Mouse (Mus musculus): ENCODE measurements at regions not wholly inside any gene's neighbourhood (a gene's known extent, or its start where the extent isn't known, plus 50 kb on each side); places are given as distances from the start of the nearest gene placed in this dataset.

DNA sequence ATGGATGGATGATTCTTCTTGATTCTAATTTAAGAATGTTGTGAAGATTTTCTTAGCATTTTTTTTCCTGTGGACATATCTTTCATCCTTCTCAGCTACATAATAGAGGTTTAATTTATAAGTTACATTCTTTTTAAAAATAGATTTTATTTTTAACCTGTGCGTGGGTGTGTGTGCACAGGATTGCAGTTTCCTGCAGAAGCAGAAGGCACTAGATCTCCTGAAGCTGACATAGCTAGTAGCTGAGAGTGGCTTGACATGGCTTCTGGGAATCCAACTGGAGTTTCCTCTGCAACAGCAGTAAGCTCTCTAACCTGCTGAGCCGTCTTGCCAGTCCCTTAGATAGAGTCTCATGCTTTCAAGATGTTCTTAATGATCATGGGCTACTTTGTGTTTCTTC is 377.5 kb downstream of the Lrriq3 start:
- Histone ChIP-seq H3K9me3 (replicated peaks; ENCODE audit: low read length) (no peaks in the 10 kb centered on the region), H3K36me3 (replicated peaks in 1 of 2; ENCODE audit: control insufficient read depth in 1 of 2, insufficient read depth in 1 of 2, low read length in 1 of 2) (no peaks in the 10 kb centered on the region), H3K4me3 (replicated peaks in 1 of 3; ENCODE audit: low read depth in 2 of 3, low read length in 2 of 3, poor library complexity in 1 of 3) (no peak overlapping the region), H3K9ac (ENCODE audit: insufficient read depth, low read depth) (no peak overlapping the region), H3K4me2 (ENCODE audit: insufficient read depth, low read depth, poor library complexity, severe bottlenecking) (no peak overlapping the region), H3K79me2 (replicated peaks; ENCODE audit: control insufficient read depth, extremely low read depth, insufficient read depth, poor library complexity, severe bottlenecking) (no peaks in the 10 kb centered on the region), H3K27ac (ENCODE audit: insufficient read depth, low read depth) (no peak overlapping the region), H3K4me1 (ENCODE audit: control insufficient read depth in 1 of 2, insufficient read depth in 2 of 2) (no peaks in the 10 kb centered on the region), H3K27me3 (replicated peaks) (no peaks in the 10 kb centered on the region)
- dilution Hi-C loops (cut with MboI; ENCODE audit: extremely low pct_ligation_motif_present, extremely low pct_unique_long_range_greater_than_20kb, low sequenced_read_pairs) = no loop called here
- TF ChIP-seq MAZ (IDR thresholded peaks at IDR 0.05; ENCODE audit: low read depth, low read length) (no peak), ZC3H11A (IDR thresholded peaks at IDR 0.05; ENCODE audit: low read depth, low read length) (no peak), TCF12 (IDR thresholded peaks at IDR 0.05; ENCODE audit: low read depth, low read length) (no peak), CHD2 (IDR thresholded peaks at IDR 0.05; ENCODE audit: low read length) (no peak), ETS1 (conservative IDR thresholded peaks at IDR 0.05; ENCODE audit: low read depth, low read length) (no peak), TBP (conservative IDR thresholded peaks at IDR 0.05; ENCODE audit: low read depth, low read length) (no peak), MAX (IDR thresholded peaks at IDR 0.05; ENCODE audit: low read length) (no peak), ZNF384 (IDR thresholded peaks at IDR 0.05; ENCODE audit: low read depth, low read length) (no peak), ZMIZ1 (IDR thresholded peaks at IDR 0.05; ENCODE audit: low read depth, low read length) (no peak), KAT2A (IDR thresholded peaks at IDR 0.05; ENCODE audit: insufficient replicate concordance, low read length) (no peak), MYC (IDR thresholded peaks at IDR 0.05; ENCODE audit: low read depth, low read length) (no peak), GABPA (IDR thresholded peaks at IDR 0.05; ENCODE audit: insufficient replicate concordance, low read depth, low read length) (no peak), POLR2AphosphoS2 (IDR thresholded peaks at IDR 0.05; ENCODE audit: low read depth, low read length) (no peak), ELF1 (IDR thresholded peaks at IDR 0.05; ENCODE audit: low read depth, low read length) (no peak), EP300 (IDR thresholded peaks at IDR 0.05; ENCODE audit: low read length) (no peak)
- DNase-seq (ENCODE audit: extremely low read depth) = no peak
- in situ Hi-C loops (cut with MboI; ENCODE audit: low pct_ligation_motif_present, low pct_unique_long_range_greater_than_20kb, low sequenced_read_pairs) = no loop called here

DNA sequence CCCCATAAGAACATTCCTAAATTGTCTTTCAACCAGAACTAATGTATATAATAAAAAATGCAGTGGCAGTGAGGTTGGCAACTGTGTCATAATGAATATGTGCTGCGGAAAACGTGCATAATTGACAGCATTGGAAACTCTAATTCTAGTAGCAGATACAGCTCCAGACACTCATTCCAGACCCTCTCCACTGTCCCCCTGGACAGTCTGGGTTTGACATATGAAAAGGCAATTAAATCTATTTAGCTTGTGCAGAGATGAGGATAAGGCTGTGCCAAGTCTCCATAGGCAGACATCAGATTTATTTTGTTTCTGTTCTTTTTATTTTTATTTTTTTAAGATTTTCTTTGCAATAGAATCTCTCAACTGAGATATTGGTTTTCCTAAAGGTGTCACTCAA is 392.3 kb downstream of the Lrriq3 start:
- Histone ChIP-seq H3K9me3 (replicated peaks; ENCODE audit: low read length) (no peaks in the 10 kb centered on the region), H3K9ac (ENCODE audit: insufficient read depth, low read depth) (no peak overlapping the region), H3K4me1 (ENCODE audit: control insufficient read depth in 1 of 2, insufficient read depth in 2 of 2) (no peaks in the 10 kb centered on the region), H3K27me3 (replicated peaks) (no peaks in the 10 kb centered on the region), H3K4me2 (ENCODE audit: insufficient read depth, low read depth, poor library complexity, severe bottlenecking) (no peak overlapping the region), H3K36me3 (replicated peaks in 1 of 2; ENCODE audit: control insufficient read depth in 1 of 2, insufficient read depth in 1 of 2, low read length in 1 of 2) (no peaks in the 10 kb centered on the region), H3K27ac (ENCODE audit: insufficient read depth, low read depth) (no peak overlapping the region), H3K4me3 (replicated peaks in 1 of 3; ENCODE audit: low read depth in 2 of 3, low read length in 2 of 3, poor library complexity in 1 of 3) (no peak overlapping the region), H3K79me2 (replicated peaks; ENCODE audit: control insufficient read depth, extremely low read depth, insufficient read depth, poor library complexity, severe bottlenecking) (no peaks in the 10 kb centered on the region)
- in situ Hi-C loops (cut with MboI; ENCODE audit: low pct_ligation_motif_present, low pct_unique_long_range_greater_than_20kb, low sequenced_read_pairs) = no loop called here
- DNase-seq (ENCODE audit: extremely low read depth) = no peak
- TF ChIP-seq ZMIZ1 (IDR thresholded peaks at IDR 0.05; ENCODE audit: low read depth, low read length) = no peak
- TF ChIP-seq MAZ (IDR thresholded peaks at IDR 0.05; ENCODE audit: low read depth, low read length) = no peak
- no peak for TF ChIP-seq MYC (IDR thresholded peaks at IDR 0.05; ENCODE audit: low read depth, low read length)
- TF ChIP-seq TBP (conservative IDR thresholded peaks at IDR 0.05; ENCODE audit: low read depth, low read length) = no peak
- TF ChIP-seq POLR2A (IDR thresholded peaks at IDR 0.05; ENCODE audit: low read depth, low read length) = no peak
- no peak for TF ChIP-seq TCF12 (IDR thresholded peaks at IDR 0.05; ENCODE audit: low read depth, low read length)
- TF ChIP-seq JUND (conservative IDR thresholded peaks at IDR 0.05; ENCODE audit: low read depth, low read length) = no peak
- dilution Hi-C loops (cut with MboI; ENCODE audit: extremely low pct_ligation_motif_present, extremely low pct_unique_long_range_greater_than_20kb, low sequenced_read_pairs) = no loop called here
